Mouse (Mus musculus) layer of hippocampus, adult 6 months (tissue): ENCODE data around the gene Pgd. TPM values are rescaled to one million over a fixed set of nuclear protein-coding genes. Genes with fewer than 3 reads are reported as not detected.

Experiments used
- long read RNA-seq, 2 experiments: library from polyadenylated mRNA; unstranded; transcript quantifications; one replicate each; pipeline ENCODE4 v2.0.0; 2019 to 2020
- polyA plus RNA-seq: library from polyadenylated mRNA; unstranded; fragments of <200 nt; fragmentation: Nextera tagmentation; gene quantifications from 2 replicates; pipeline ENCODE4 v1.2.3, GENCODE M21; 2021

The Pgd gene
- polyA plus RNA-seq, result 14.6 and 17.7 TPM in 2 replicates
- long read RNA-seq, experiment 1, transcript Pgd-201 (13 exons, 2,218 nt), result major isoform, 17 of 26 reads
- long read RNA-seq, experiment 1, partial matches to known transcripts, result 5 of 26 reads
- long read RNA-seq, experiment 1, other reads (novel, unspliced or antisense), result 4 of 26 reads
- long read RNA-seq, experiment 2, transcript Pgd-201 (13 exons, 2,218 nt), result major isoform, 160 of 180 reads
- long read RNA-seq, experiment 2, partial matches to known transcripts, result 11 of 180 reads
- long read RNA-seq, experiment 2, other reads (novel, unspliced or antisense), result 9 of 180 reads

GRCm38 (mm10) chr4:149166215-149166946 is at the start of gene Pgd:
Gene Pgd (minus strand): TSS chr4:149166771.

GRCm38 (mm10) chr4:149136982-149137770 is 29.4 kb downstream of the Pgd start, which contains the start of gene Cenps:
Gene Cenps (minus strand): TSS chr4:149137629.

GRCm38 (mm10) chr4:149126663-149127062 is 39.9 kb downstream of the Pgd start, which contains the start of gene Cort:
Gene Cort (minus strand): TSS chr4:149126763.

GRCm38 (mm10) chr4:149103875-149104561 is 62.6 kb downstream of the Pgd start, which contains the start of gene Dffa:
Gene Dffa (plus strand): TSS chr4:149104146.

Other genes with a start within 250 kb of the Pgd start
- gene Pex14, start 66.9 kb downstream of the Pgd start, polyA plus RNA-seq, result 52.1 and 52.4 TPM in 2 replicates
- gene Dffa, start 62.6 kb downstream of the Pgd start, polyA plus RNA-seq, result 9.4 and 11.6 TPM in 2 replicates
- gene Cort, start 40.0 kb downstream of the Pgd start, polyA plus RNA-seq, result 29.8 and 34.4 TPM in 2 replicates
- 5.4 and 7.4 TPM in 2 replicates for gene Cenps, start 29.1 kb downstream of the Pgd start, polyA plus RNA-seq
- gene Kif1b, start 140.9 kb upstream of the Pgd start, polyA plus RNA-seq, result 53.2 and 57.3 TPM in 2 replicates